Mouse (Mus musculus) C2C12 (cell line): ENCODE measurements around the gene B9d1. TPM values are rescaled to one million over a fixed set of nuclear protein-coding genes. Genes with fewer than 3 reads are reported as not detected.

ENCODE experiments used
- H3K27me3 ChIP-seq: one replicate; pipeline ENCODE4 v1.6.1; 2011; ENCODE audit not compliant: control insufficient read depth, insufficient read depth, insufficient read length
- H3K36me3 ChIP-seq: one replicate; pipeline ENCODE4 v1.6.1; 2011; ENCODE audit not compliant: control insufficient read depth, insufficient read depth
- H3K4me3 ChIP-seq: one replicate; pipeline ENCODE4 v1.5.1; 2011; ENCODE audit warnings: mild to moderate bottlenecking, control low read depth; ENCODE audit not compliant: poor library complexity, insufficient read depth, severe bottlenecking
- H3K79me2 ChIP-seq: one replicate; pipeline ENCODE4 v1.6.1; 2011; ENCODE audit not compliant: control insufficient read depth, insufficient read depth
- H3K79me3 ChIP-seq: one replicate; pipeline ENCODE4 v1.6.1; 2011; ENCODE audit warnings: low read depth, control low read depth
- H3ac ChIP-seq: one replicate; pipeline ENCODE3; 2011; ENCODE audit warnings: low read depth; ENCODE audit not compliant: control insufficient read depth, insufficient read length
- CEBPB ChIP-seq: IDR thresholded peaks from one replicate; pipeline ENCODE4 v1.6.1; 2011; ENCODE audit warnings: low read depth, mild to moderate bottlenecking, control low read depth, moderate library complexity
- CTCF ChIP-seq: IDR thresholded peaks from one replicate; pipeline ENCODE4 v1.5.1; 2011; ENCODE audit not compliant: control insufficient read depth, insufficient read depth, insufficient read length
- FOSL1 ChIP-seq: IDR thresholded peaks from one replicate; pipeline ENCODE4 v1.8.0; 2011; ENCODE audit warnings: mild to moderate bottlenecking, low read length; ENCODE audit not compliant: poor library complexity, insufficient read depth, severe bottlenecking
- MAX ChIP-seq: IDR thresholded peaks from one replicate; pipeline ENCODE4 v1.6.1; 2011; ENCODE audit warnings: mild to moderate bottlenecking, control low read depth
- MYOD1 ChIP-seq: IDR thresholded peaks from one replicate; pipeline ENCODE4 v1.6.1; 2011; ENCODE audit warnings: low read depth; ENCODE audit not compliant: control insufficient read depth, insufficient read length
- MYOG ChIP-seq: IDR thresholded peaks from one replicate; pipeline ENCODE4 v1.6.1; 2011; ENCODE audit not compliant: control insufficient read depth, insufficient read length; ENCODE audit errors: extremely low read depth
- USF1 ChIP-seq: IDR thresholded peaks from one replicate; pipeline ENCODE4 v1.6.1; 2011; ENCODE audit warnings: low read depth, mild to moderate bottlenecking, control low read depth, moderate library complexity
- polyA plus RNA-seq: library from polyadenylated mRNA; unstranded; fragments of >200 nt; fragmentation: generic; extraction: Trizol; gene quantifications from one replicate; pipeline ENCODE4 v1.2.1, GENCODE M21; 2012; ENCODE audit warnings: missing spikeins

The B9d1 gene
- polyA plus RNA-seq, 1 experiment = 45.7 TPM

GRCm38 (mm10) chr11:61550631-61551030, 45.7 kb downstream of the B9d1 start:
- Histone ChIP-seq H3K36me3 (peaks cover 20% of the 10 kb centered on the region), H3K27me3 (no peaks in the 10 kb centered on the region), H3K79me2 (peaks cover 95% of the 10 kb centered on the region), H3K79me3 (peaks cover 40% of the 10 kb centered on the region), H3K4me3 (no peak overlapping the region), H3ac (no peak overlapping the region)
- TF ChIP-seq MYOG (no peak), CEBPB (no peak), MAX (no peak), MYOD1 (no peak), FOSL1 (no peak), CTCF (no peak), USF1 (no peak)

GRCm38 (mm10) chr11:61553015-61553754, 48.2 kb downstream of the B9d1 start:
- peaks cover 43% of the 10 kb centered on the region for H3K79me3 ChIP-seq
- H3K36me3 ChIP-seq = peaks cover 18% of the 10 kb centered on the region
- no peaks in the 10 kb centered on the region for H3K27me3 ChIP-seq
- no peak overlapping the region for H3ac ChIP-seq
- no peak overlapping the region for H3K4me3 ChIP-seq
- TF ChIP-seq MYOD1 (no peak), USF1 (no peak), CEBPB (no peak), FOSL1 (no peak), MYOG (no peak), MAX (no peak), CTCF (no peak)
- H3K79me2 ChIP-seq = peaks cover 96% of the 10 kb centered on the region

GRCm38 (mm10) chr11:61559572-61559971, 54.6 kb downstream of the B9d1 start:
- peaks cover 53% of the 10 kb centered on the region for H3K79me3 ChIP-seq
- peaks cover 97% of the 10 kb centered on the region for H3K79me2 ChIP-seq
- H3K36me3 ChIP-seq = peaks cover 21% of the 10 kb centered on the region
- no peak overlapping the region for H3K4me3 ChIP-seq
- H3K27me3 ChIP-seq = no peaks in the 10 kb centered on the region
- TF ChIP-seq MYOG (no peak), MAX (no peak), MYOD1 (no peak), CTCF (no peak), CEBPB (no peak), FOSL1 (no peak), USF1 (no peak)
- H3ac ChIP-seq = no peak overlapping the region

DNA sequence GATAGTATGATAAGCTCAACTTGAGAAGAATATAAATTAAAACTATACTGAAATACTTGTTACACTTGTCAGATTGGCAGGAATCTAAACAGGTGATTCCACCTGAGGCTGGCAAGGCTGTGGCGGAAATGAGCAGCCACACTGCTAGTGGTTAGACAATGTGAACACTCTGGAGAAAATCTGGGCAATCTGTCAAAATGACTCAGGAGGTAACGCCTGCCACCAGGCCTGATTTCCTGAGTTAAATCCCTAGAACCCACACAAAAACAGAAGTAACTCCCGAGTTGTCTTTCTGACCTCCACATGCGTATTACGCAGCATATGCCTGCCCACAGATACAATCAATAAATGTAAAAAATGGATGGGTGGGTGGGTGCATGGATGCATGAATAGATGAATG, 57.5 kb downstream of the B9d1 start:
- Histone ChIP-seq H3K4me3 (no peak overlapping the region), H3K79me2 (peaks cover 97% of the 10 kb centered on the region), H3ac (no peak overlapping the region), H3K79me3 (peaks cover 64% of the 10 kb centered on the region), H3K27me3 (no peaks in the 10 kb centered on the region), H3K36me3 (peaks cover 8% of the 10 kb centered on the region)
- no peak for TF ChIP-seq MYOG
- TF ChIP-seq MYOD1 = no peak
- no peak for TF ChIP-seq CEBPB
- no peak for TF ChIP-seq MAX
- no peak for TF ChIP-seq FOSL1
- TF ChIP-seq USF1 = no peak
- TF ChIP-seq CTCF = no peak

Other genes starting within 250 kb of the B9d1 start
- 15.8 TPM for gene Aldh3a2, start 237.7 kb upstream of the B9d1 start, polyA plus RNA-seq
- gene Slc47a2, start 162.3 kb upstream of the B9d1 start, polyA plus RNA-seq = not detected
- 0.02 TPM for gene Slc47a1, start 126.8 kb upstream of the B9d1 start, polyA plus RNA-seq
- gene Rnf112, start 51.0 kb upstream of the B9d1 start, polyA plus RNA-seq = not detected
- gene Mfap4, start 19.7 kb upstream of the B9d1 start, polyA plus RNA-seq = not detected
- 21.3 TPM for gene Mapk7, start 10.7 kb upstream of the B9d1 start, polyA plus RNA-seq
- 21.1 TPM for gene Epn2, start 74.5 kb downstream of the B9d1 start, polyA plus RNA-seq
- 0.14 TPM for gene Grap, start 148.1 kb downstream of the B9d1 start, polyA plus RNA-seq
- not detected for gene Fam83g, start 178.9 kb downstream of the B9d1 start, polyA plus RNA-seq
- not detected for gene Slc5a10, start 215.7 kb downstream of the B9d1 start, polyA plus RNA-seq